Mouse (Mus musculus) E14TG2a.4 (cell line): Measurements from ENCODE around the gene Rab3c.

Experiments
- H3K27me3 ChIP-seq: 2 replicates; pipeline ENCODE4 v1.6.1; 2014; ENCODE audit warnings: low read length, control low read depth; ENCODE audit not compliant: insufficient read depth
- H3K36me3 ChIP-seq: 2 replicates; pipeline ENCODE4 v1.6.1; 2014; ENCODE audit warnings: low read length, control low read depth; ENCODE audit not compliant: insufficient read depth
- H3K4me1 ChIP-seq: replicated peaks from 2 replicates; pipeline ENCODE4 v1.6.1; 2014; ENCODE audit warnings: low read depth, low read length, control low read depth
- H3K4me3 ChIP-seq: replicated peaks from 2 replicates; pipeline ENCODE4 v1.5.1; 2014; ENCODE audit warnings: mild to moderate bottlenecking, low read length
- H3K9me3 ChIP-seq: 2 replicates; pipeline ENCODE4 v1.6.1; 2014; ENCODE audit warnings: low read length, control low read depth
- CTCF ChIP-seq: conservative IDR thresholded peaks from 2 replicates; pipeline ENCODE4 v1.5.1; 2014; ENCODE audit warnings: low read length
- NANOG ChIP-seq: IDR thresholded peaks from 2 replicates; pipeline ENCODE4 v1.6.1; 2014; ENCODE audit warnings: borderline replicate concordance, low read length, mixed read lengths
- POU5F1 ChIP-seq: IDR thresholded peaks from 2 replicates; pipeline ENCODE4 v1.6.1; 2014; ENCODE audit warnings: low read length, borderline replicate concordance

Gene Rab3c

GRCm38 (mm10) chr13:110031061-110031460 is 249.7 kb downstream of the Rab3c start:
- TF ChIP-seq CTCF (no peak), POU5F1 (no peak), NANOG (no peak)
- no peaks in the 10 kb centered on the region for H3K36me3 ChIP-seq
- H3K27me3 ChIP-seq, result peaks cover 8% of the 10 kb centered on the region; the same call in 1 of the 2 replicates
- 0 out of 2 replicates have a peak, but pooled peaks cover 6% of the 10 kb centered on the region for H3K9me3 ChIP-seq
- peaks cover 16% of the 10 kb centered on the region for H3K4me1 ChIP-seq
- no peak overlapping the region for H3K4me3 ChIP-seq

GRCm38 (mm10) chr13:110024381-110025161 is 256.2 kb downstream of the Rab3c start:
- Histone ChIP-seq H3K4me1 (peaks cover 34% of the 10 kb centered on the region), H3K9me3 (peaks cover 17% of the 10 kb centered on the region), H3K4me3 (no peak overlapping the region), H3K27me3 (peaks cover 3% of the 10 kb centered on the region; the same call in 1 of the 2 replicates), H3K36me3 (no peaks in the 10 kb centered on the region)
- TF ChIP-seq NANOG (no peak), CTCF (no peak), POU5F1 (no peak)

DNA sequence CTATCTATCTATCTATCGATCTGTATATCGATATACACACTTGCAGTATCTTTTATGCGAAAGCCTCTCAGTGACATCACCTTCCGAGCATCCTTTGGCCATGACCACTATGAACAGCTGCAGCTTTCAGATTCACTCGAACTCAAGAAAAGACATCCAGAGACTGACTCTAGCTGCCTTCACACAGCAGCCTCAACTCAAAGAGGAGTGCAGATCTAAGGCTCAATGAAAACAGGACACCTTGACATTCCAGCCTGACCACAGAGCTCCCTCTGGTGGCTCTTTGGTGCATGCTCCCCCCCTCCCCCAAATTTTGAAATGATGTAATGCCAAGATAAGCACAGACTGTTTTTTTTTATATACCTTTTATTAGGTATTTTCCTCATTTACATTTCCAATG is 257.8 kb downstream of the Rab3c start:
- Histone ChIP-seq H3K9me3 (peaks cover 11% of the 10 kb centered on the region), H3K27me3 (peaks cover 3% of the 10 kb centered on the region; the same call in 1 of the 2 replicates), H3K4me1 (peaks cover 36% of the 10 kb centered on the region), H3K36me3 (no peaks in the 10 kb centered on the region), H3K4me3 (no peak overlapping the region)
- TF ChIP-seq NANOG (no peak), POU5F1 (no peak), CTCF (peak; percentile 88)

GRCm38 (mm10) chr13:110019774-110020173 is 261.0 kb downstream of the Rab3c start:
- H3K27me3 ChIP-seq, result no peaks in the 10 kb centered on the region
- TF ChIP-seq NANOG (no peak), CTCF (no peak), POU5F1 (no peak)
- peaks cover 40% of the 10 kb centered on the region for H3K4me1 ChIP-seq
- no peaks in the 10 kb centered on the region for H3K36me3 ChIP-seq
- H3K4me3 ChIP-seq, result peak overlapping the region; percentile 39
- peaks cover 11% of the 10 kb centered on the region for H3K9me3 ChIP-seq

- peaks cover under 1% of the 10 kb centered on the region; the same call in 1 of the 2 replicates for H3K27me3 ChIP-seq
- H3K9me3 ChIP-seq, result peaks cover 11% of the 10 kb centered on the region
- H3K36me3 ChIP-seq, result no peaks in the 10 kb centered on the region
- TF ChIP-seq CTCF, result no peak
- TF ChIP-seq NANOG, result peak; percentile 60
- peaks cover 37% of the 10 kb centered on the region for H3K4me1 ChIP-seq
- peak overlapping the region; percentile 69 for H3K4me3 ChIP-seq
Measured at GRCm38 (mm10) chr13:110018941-110019743, 261.7 kb downstream of the Rab3c start.

DNA sequence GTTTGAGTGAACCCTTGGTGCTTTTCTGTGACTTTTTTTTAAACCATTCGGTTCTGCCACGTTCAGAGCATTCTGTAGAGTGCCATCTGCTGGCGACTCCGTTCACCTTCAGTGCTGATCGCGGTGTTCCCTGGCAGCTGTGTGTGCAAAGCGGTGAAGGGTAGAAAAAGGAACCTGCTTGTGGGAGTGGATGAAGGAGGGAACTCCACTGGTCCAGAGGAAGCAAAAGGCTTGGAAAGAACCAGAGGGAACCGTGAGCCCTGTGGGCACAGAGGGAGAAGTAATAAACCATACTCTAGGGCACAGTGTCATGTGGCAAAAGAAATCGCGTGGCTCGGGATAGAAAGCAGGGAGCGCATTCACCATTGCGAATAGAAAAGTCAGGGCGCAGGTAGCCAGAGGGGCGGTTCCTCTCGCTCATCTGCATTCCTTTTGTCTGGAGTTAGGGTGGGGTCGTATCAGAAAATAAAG is 262.3 kb downstream of the Rab3c start:
- no peaks in the 10 kb centered on the region for H3K36me3 ChIP-seq
- H3K27me3 ChIP-seq, result peaks cover 2% of the 10 kb centered on the region; the same call in 1 of the 2 replicates
- TF ChIP-seq CTCF, result peak; percentile 62
- TF ChIP-seq NANOG, result no peak
- no peak for TF ChIP-seq POU5F1
- H3K4me3 ChIP-seq, result peak overlapping the region; percentile 69
- H3K9me3 ChIP-seq, result peaks cover 11% of the 10 kb centered on the region
- H3K4me1 ChIP-seq, result peaks cover 37% of the 10 kb centered on the region

- no peak overlapping the region for H3K4me3 ChIP-seq
- TF ChIP-seq CTCF (no peak), POU5F1 (no peak), NANOG (no peak)
- peaks cover 16% of the 10 kb centered on the region for H3K27me3 ChIP-seq
- H3K4me1 ChIP-seq, result peaks cover 5% of the 10 kb centered on the region
- H3K9me3 ChIP-seq, result no peaks in the 10 kb centered on the region
- H3K36me3 ChIP-seq, result no peaks in the 10 kb centered on the region
Measured at GRCm38 (mm10) chr13:110012029-110012428, 268.8 kb downstream of the Rab3c start.

GRCm38 (mm10) chr13:110010876-110011275 is 269.9 kb downstream of the Rab3c start:
- Histone ChIP-seq H3K9me3 (no peaks in the 10 kb centered on the region), H3K36me3 (no peaks in the 10 kb centered on the region), H3K4me3 (no peak overlapping the region), H3K4me1 (peaks cover 7% of the 10 kb centered on the region), H3K27me3 (peaks cover 28% of the 10 kb centered on the region)
- TF ChIP-seq POU5F1 (no peak), CTCF (no peak), NANOG (no peak)
